Mouse (Mus musculus) stomach, postnatal 0 days (tissue): ENCODE measurements around the gene Sh2d3c.

Experiments used
- CTCF ChIP-seq: IDR thresholded peaks from 2 replicates; pipeline ENCODE4 v1.5.1; 2016; ENCODE audit warnings: antibody characterized with exemption, low read depth, mild to moderate bottlenecking, moderate library complexity
- EP300 ChIP-seq: optimal IDR thresholded peaks from 2 replicates; pipeline ENCODE3; 2016; ENCODE audit warnings: antibody characterized with exemption

DNA sequence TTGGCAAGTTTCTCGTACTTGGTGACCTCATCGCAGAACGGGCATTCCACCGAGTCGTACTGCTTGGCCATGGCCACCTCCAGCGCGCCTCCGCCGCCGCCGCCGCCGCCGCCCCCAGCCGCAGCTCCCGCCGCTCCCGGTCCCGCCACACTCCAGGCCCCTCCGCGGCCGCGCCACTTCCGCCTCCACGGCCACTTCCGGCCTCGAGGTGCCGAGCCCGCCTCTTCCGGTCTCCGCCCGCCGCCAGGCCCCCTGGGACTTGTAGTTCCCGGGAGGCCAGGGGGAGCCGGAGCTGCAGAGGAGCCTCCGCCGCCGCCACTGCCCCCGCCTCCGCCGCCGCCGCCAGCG, 8.3 kb upstream of the Sh2d3c start:
- TF ChIP-seq CTCF (no peak), EP300 (no peak)
